Mouse (Mus musculus): Measurements from ENCODE around the gene Prph2. TPM values are rescaled to one million over a fixed set of nuclear protein-coding genes. Genes with fewer than 3 reads are reported as not detected.

Gene Prph2
- polyA plus RNA-seq, 1 experiment from 2014 or later = not detected

DNA sequence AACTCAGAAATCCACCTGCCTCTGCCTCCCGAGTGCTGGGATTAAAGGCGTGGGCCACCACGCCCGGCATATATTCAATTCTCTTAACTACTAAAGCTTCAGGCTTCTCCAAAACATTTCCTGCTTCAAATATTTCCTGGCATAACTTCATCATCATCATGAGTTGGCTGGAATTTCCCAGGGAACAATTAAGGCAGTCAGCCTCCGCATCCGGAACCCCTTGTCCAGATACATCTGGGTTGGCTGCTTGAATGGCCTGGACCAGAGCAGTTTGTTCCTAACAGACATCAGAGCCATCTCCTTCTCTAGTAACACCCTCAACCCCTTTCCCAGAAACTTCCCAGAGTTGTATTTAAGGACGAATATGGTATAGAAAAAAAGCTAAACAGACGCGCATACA is 14.8 kb upstream of the Prph2 start:
- H3K27me3 ChIP-seq = no peaks in the 10 kb centered on the region
- no peak overlapping the region for H3K4me3 ChIP-seq (replicated peaks)
- ATAC-seq (ENCODE audit: insufficient number of reproducible peaks, insufficient read depth, low FRiP score, low TSS enrichment, low read depth) = no peak
- no peak overlapping the region for H3K9ac ChIP-seq (replicated peaks)
- H3K4me1 ChIP-seq (replicated peaks) = peaks cover 29% of the 10 kb centered on the region
- no peak overlapping the region for H3K27ac ChIP-seq
- H3K4me2 ChIP-seq = no peak overlapping the region
- WGBS = 93% methylated on average over 9 of the region's 9 CpGs
- H3K36me3 ChIP-seq = peaks cover 17% of the 10 kb centered on the region
- no peaks in the 10 kb centered on the region for H3K9me3 ChIP-seq

DNA sequence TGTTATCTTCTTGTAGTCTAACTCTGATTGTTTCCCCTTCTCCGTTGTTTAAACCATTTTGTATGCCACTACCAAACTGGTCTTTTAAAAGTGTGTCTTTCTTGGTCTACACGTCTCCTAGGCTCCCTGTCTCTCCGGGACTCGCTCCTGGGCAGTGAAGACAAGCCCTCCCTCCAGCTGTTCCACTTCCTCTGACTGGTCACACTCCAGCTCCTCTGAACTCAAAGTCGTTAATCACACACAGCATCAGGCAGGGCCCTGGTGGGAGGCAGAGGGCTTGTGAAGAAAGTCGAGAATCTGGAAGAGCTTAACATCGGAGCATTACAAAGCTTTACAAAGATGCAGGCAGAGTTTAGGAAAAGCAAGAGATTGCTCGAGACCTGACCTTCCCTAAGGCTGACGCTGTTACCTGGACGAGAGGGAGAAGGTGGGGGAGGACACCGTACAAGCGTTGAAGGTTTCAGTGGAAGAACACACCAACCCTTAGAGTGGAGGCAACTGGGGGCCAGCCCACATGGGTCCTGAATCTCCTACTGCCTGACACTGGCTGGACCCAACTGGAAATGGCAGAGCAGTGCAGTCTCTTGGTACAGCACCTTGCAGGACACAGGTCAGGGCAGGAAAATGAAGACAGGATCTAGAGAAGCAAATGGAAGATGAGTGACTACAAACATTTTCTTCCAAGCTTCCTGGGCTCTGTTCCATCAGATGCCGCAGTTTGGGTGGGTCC is 12.9 kb upstream of the Prph2 start:
- peaks cover 14% of the 10 kb centered on the region for H3K36me3 ChIP-seq
- WGBS = 26% methylated on average over 13 of the region's 13 CpGs

DNA sequence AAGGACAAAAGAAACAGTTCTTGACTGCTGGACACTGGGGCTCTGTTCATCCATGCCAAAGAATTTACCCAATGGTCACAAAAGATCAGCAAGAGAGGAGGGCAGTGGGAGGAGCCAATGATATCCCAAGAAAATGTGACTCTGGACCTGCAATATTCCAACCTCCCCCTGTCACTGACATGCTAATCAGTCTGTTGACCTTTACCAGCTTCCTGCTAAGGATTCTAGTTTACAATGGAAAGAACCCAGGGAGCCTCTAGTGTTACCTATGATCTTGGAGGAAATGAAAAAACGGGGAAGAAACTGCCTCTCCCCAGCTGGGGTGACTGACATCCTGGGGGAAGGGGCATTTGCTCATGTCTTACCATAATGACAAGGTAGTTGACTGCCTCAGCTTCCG is 9.3 kb upstream of the Prph2 start:
- H3K9me3 ChIP-seq = no peaks in the 10 kb centered on the region
- ATAC-seq (ENCODE audit: insufficient number of reproducible peaks, insufficient read depth, low FRiP score, low TSS enrichment, low read depth) = no peak
- 50% methylated on average over 2 of the region's 2 CpGs for WGBS

More for the DNA sequence above, 12.9 kb upstream of the Prph2 start:
- peaks cover 17% of the 10 kb centered on the region for H3K4me1 ChIP-seq (replicated peaks)
- ATAC-seq (ENCODE audit: insufficient number of reproducible peaks, insufficient read depth, low FRiP score, low TSS enrichment, low read depth) = peak; percentile 48; the same call in 1 of the 2 replicates
- H3K27ac ChIP-seq = no peak overlapping the region
- no peak overlapping the region for H3K9ac ChIP-seq (replicated peaks)
- no peak overlapping the region for H3K4me2 ChIP-seq
- H3K9me3 ChIP-seq = no peaks in the 10 kb centered on the region
- no peaks in the 10 kb centered on the region for H3K27me3 ChIP-seq
- no peak overlapping the region for H3K4me3 ChIP-seq (replicated peaks)

DNA sequence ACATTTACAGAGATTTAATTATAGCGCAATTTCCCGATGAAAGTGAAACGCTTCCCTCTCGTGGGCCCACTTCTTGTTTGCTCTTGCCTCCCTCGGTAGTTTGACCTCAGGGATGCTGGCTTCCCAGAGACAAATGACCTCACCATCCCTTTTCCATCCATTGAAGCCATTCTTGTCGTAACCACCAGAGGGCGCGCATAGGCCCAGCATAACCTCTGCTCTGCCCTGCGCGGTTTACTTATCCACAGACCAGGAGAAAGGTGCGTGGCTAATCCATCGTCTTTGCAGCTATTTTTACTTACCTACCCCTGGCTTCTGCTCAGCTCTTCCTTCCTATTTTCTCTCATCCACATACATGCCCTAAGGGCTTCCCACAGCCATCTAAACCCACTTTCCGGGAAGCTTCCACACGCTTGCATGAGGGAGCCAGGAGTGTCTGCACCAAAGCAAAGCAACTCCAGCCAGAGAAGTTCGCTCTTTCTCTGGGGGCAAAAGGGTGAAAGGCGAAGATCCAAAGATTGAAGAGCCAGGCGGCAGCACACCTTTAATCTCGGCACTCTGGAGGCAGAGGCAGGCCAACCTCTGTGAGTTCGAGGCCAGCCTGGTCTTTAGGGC is 6.3 kb upstream of the Prph2 start:
- no peaks in the 10 kb centered on the region for H3K36me3 ChIP-seq
- no peaks in the 10 kb centered on the region for H3K4me1 ChIP-seq (replicated peaks)
- H3K4me3 ChIP-seq (replicated peaks) = no peak overlapping the region
- 0 out of 2 replicates have a peak overlapping the region, but pooled peaks have one; percentile 18 for H3K9ac ChIP-seq (replicated peaks)
- WGBS = 22% methylated on average over 19 of the region's 19 CpGs
- H3K9me3 ChIP-seq = peaks cover 8% of the 10 kb centered on the region; the same call in 1 of the 2 replicates
- no peak overlapping the region for H3K27ac ChIP-seq
- peak overlapping the region; percentile 24; the same call in 1 of the 2 replicates for H3K4me2 ChIP-seq
- ATAC-seq (ENCODE audit: insufficient number of reproducible peaks, insufficient read depth, low FRiP score, low TSS enrichment, low read depth) = no peak; the same call in 1 of the 2 replicates
- no peaks in the 10 kb centered on the region for H3K27me3 ChIP-seq

More for the DNA sequence above, 9.3 kb upstream of the Prph2 start:
- H3K4me2 ChIP-seq = no peak overlapping the region
- peaks cover 9% of the 10 kb centered on the region for H3K4me1 ChIP-seq (replicated peaks)
- no peak overlapping the region for H3K9ac ChIP-seq (replicated peaks)
- no peaks in the 10 kb centered on the region for H3K36me3 ChIP-seq
- no peak overlapping the region for H3K27ac ChIP-seq
- no peaks in the 10 kb centered on the region for H3K27me3 ChIP-seq
- no peak overlapping the region for H3K4me3 ChIP-seq (replicated peaks)

DNA sequence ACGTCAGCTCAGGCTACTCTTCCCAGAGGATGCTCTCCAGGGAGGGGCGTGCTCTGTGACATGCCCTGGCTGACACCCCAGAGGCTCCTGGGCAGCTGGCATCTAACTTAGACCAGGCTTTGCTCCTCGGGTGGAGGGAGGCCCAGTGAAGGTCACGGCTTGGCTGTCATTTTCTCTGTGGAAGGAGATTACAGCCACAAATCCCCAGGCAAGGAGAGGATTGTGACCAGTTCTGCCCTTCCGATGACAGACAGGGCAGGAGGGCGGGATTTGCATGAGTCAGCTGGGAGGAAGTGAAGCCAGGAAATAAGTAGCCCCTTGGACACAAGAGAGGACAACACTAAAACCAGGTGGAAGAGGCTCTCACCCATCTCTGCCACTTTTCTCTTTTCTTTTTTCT is 2.1 kb downstream of the Prph2 start:
- H3K36me3 ChIP-seq = no peaks in the 10 kb centered on the region
- no peaks in the 10 kb centered on the region; the same call in 1 of the 2 replicates for H3K4me1 ChIP-seq (replicated peaks)
- peaks cover 8% of the 10 kb centered on the region; the same call in 1 of the 2 replicates for H3K9me3 ChIP-seq
- no peak overlapping the region for H3K9ac ChIP-seq (replicated peaks)
- ATAC-seq (ENCODE audit: insufficient number of reproducible peaks, insufficient read depth, low FRiP score, low TSS enrichment, low read depth) = no peak
- no peak overlapping the region for H3K4me3 ChIP-seq (replicated peaks)
- no peak overlapping the region for H3K4me2 ChIP-seq
- H3K27me3 ChIP-seq = no peaks in the 10 kb centered on the region
- 40% methylated on average over 6 of the region's 6 CpGs for WGBS
- no peak overlapping the region for H3K27ac ChIP-seq

DNA sequence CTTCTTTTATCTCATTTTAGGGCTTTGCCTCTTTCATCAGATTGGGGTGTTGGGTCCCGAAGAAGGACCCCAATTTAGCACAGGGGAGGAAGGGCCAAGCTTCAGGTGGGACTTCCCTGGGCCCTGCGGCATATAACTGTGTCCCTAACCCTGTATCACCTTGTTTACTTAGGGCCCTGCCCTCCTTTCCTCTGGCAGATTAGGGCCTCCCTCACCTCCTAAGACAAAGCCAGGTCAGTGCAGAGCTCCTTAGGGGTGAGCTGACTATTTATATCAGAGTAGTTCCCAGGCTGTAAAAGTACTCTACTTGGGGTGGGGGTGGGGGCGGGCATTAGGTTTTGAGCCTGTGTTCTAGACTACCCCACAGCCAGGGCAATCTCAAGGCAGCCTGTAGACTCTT is 4.9 kb downstream of the Prph2 start:
- WGBS = 64% methylated on average over 3 of the region's 3 CpGs
- H3K4me3 ChIP-seq (replicated peaks) = no peak overlapping the region
- no peak for ATAC-seq (ENCODE audit: insufficient number of reproducible peaks, insufficient read depth, low FRiP score, low TSS enrichment, low read depth)

DNA sequence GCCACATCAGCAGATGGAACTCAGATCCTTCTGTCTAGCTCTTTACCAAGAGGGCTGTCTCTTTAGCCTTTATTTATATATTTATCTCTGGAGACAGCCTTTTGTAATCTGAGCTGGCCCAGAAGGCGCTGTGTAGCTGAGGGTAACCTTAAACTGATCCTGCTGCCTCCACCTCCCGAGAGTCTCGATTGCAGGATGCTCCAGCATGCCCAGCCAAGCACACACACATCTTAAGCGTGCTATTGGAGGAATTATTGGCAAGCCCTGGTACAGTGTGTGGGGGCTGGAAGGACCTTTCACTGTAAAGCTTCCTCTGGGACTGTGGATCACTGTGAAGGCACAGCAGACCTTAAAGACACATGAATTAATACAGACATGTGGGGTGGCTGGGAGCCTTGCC is 8.7 kb downstream of the Prph2 start:
- no peak overlapping the region for H3K4me3 ChIP-seq (replicated peaks)
- H3K27me3 ChIP-seq = no peaks in the 10 kb centered on the region
- H3K9me3 ChIP-seq = no peaks in the 10 kb centered on the region
- H3K27ac ChIP-seq = no peak overlapping the region
- 14% methylated on average over 4 of the region's 4 CpGs for WGBS
- no peaks in the 10 kb centered on the region for H3K36me3 ChIP-seq
- no peak for ATAC-seq (ENCODE audit: insufficient number of reproducible peaks, insufficient read depth, low FRiP score, low TSS enrichment, low read depth)
- H3K4me2 ChIP-seq = no peak overlapping the region
- no peak overlapping the region for H3K9ac ChIP-seq (replicated peaks)
- H3K4me1 ChIP-seq (replicated peaks) = 0 out of 2 replicates have a peak, but pooled peaks cover 2% of the 10 kb centered on the region

More for the DNA sequence above, 4.9 kb downstream of the Prph2 start:
- no peak overlapping the region for H3K9ac ChIP-seq (replicated peaks)
- no peaks in the 10 kb centered on the region for H3K27me3 ChIP-seq
- H3K36me3 ChIP-seq = no peaks in the 10 kb centered on the region
- H3K4me2 ChIP-seq = no peak overlapping the region
- no peaks in the 10 kb centered on the region; the same call in 1 of the 2 replicates for H3K4me1 ChIP-seq (replicated peaks)
- no peak overlapping the region for H3K27ac ChIP-seq
- H3K9me3 ChIP-seq = no peaks in the 10 kb centered on the region

DNA sequence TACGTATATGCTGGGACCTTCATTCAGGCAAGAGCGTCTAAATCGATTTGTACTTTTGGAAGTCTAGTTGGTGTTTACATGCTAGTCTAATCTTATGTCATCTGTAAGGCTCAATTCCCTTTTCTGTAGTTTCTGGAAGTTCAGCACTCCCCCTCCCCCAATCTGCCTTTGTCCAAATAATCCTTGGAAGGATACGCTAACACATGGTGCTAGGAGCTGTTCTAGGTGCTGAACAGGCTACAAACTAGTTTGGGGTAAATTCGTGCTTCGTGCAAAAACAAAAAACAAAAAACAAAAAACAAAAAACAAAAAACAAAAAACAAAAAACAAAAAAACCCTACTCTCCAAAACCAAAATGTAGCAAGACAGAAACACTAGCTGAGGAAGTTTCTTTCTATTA is 10.6 kb downstream of the Prph2 start:
- ATAC-seq (ENCODE audit: insufficient number of reproducible peaks, insufficient read depth, low FRiP score, low TSS enrichment, low read depth) = no peak
- Histone ChIP-seq H3K27ac (no peak overlapping the region), H3K36me3 (no peaks in the 10 kb centered on the region), H3K4me2 (no peak overlapping the region), H3K27me3 (no peaks in the 10 kb centered on the region), H3K9me3 (no peaks in the 10 kb centered on the region), H3K4me3 (replicated peaks) (no peak overlapping the region), H3K9ac (replicated peaks) (no peak overlapping the region), H3K4me1 (replicated peaks) (0 out of 2 replicates have a peak, but pooled peaks cover 2% of the 10 kb centered on the region)
- WGBS = 62% methylated on average over 6 of the region's 6 CpGs

DNA sequence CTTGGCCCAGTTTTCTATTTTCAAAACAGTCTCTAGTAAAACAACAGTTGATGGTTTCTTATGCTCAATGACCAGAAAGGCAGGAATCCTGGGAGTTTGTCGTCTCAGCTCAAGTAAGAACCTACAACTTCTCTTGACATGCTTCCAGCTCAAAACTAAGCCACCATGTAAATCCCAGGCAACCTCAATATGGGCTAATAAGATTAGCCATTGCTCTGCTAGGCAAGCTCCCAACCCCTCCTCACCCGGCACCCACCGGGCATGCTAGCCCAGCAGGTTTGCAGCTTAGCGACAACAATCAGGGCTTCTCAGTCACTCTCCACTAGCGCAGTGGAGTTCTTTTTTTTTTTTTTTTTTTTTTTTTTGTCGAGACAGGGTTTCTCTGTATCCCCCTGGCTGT is 15.9 kb downstream of the Prph2 start:
- H3K27me3 ChIP-seq = no peaks in the 10 kb centered on the region
- H3K9me3 ChIP-seq = no peaks in the 10 kb centered on the region
- ATAC-seq (ENCODE audit: insufficient number of reproducible peaks, insufficient read depth, low FRiP score, low TSS enrichment, low read depth) = no peak
- no peak overlapping the region for H3K27ac ChIP-seq
- peaks cover 36% of the 10 kb centered on the region for H3K36me3 ChIP-seq
- no peak overlapping the region for H3K4me3 ChIP-seq (replicated peaks)
- H3K9ac ChIP-seq (replicated peaks) = no peak overlapping the region
- no peaks in the 10 kb centered on the region for H3K4me1 ChIP-seq (replicated peaks)
- no peak overlapping the region for H3K4me2 ChIP-seq
- whole genome bisulfite sequencing = 68% methylated on average over 6 of the region's 6 CpGs

DNA sequence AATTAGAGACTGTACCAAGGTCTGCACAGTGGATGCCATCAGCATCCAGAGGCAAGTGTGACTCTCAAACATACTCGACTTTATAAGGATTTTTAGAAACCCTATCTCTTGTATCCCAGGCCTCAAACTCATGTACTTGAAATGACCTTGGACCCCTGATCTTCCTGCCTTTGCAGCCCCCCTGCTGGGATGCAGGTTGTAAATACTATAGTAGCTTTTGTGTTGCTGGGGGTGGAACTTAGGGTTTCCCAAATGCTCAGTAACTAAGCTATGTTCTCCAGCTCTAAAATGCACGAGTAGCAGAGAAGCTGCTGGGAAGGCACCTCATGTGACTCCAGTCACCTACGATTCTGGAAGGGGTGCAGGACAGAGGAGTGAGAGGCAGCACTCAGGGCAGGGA is 16.7 kb downstream of the Prph2 start:
- no peak overlapping the region for H3K27ac ChIP-seq
- no peak for ATAC-seq (ENCODE audit: insufficient number of reproducible peaks, insufficient read depth, low FRiP score, low TSS enrichment, low read depth)
- no peak overlapping the region for H3K4me2 ChIP-seq
- 61% methylated on average over 3 of the region's 3 CpGs for WGBS
- H3K9ac ChIP-seq (replicated peaks) = no peak overlapping the region
- no peaks in the 10 kb centered on the region for H3K27me3 ChIP-seq
- no peak overlapping the region for H3K4me3 ChIP-seq (replicated peaks)
- H3K9me3 ChIP-seq = no peaks in the 10 kb centered on the region
- peaks cover 44% of the 10 kb centered on the region for H3K36me3 ChIP-seq
- no peaks in the 10 kb centered on the region for H3K4me1 ChIP-seq (replicated peaks)

DNA sequence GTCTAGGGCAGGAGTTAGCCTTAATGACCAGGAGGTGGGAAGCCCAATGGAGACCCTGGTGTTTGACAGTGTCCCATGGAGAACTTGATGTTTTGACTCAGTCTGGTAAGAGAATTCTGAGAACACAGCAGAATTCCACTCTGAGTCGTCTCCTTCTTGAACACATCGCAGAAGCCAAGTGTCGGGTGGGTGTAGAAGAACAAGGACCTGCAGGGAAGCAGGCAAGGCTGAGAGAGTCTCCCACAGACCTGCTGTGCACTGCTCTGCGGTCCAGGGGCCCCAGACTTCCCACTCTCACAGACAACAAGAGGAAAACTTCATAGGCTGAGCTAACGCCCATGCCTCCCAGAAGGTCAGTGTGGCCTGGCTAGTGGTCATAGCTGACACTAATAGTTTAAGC is 17.5 kb downstream of the Prph2 start:
- Histone ChIP-seq H3K9ac (replicated peaks) (no peak overlapping the region), H3K4me2 (no peak overlapping the region), H3K4me1 (replicated peaks) (no peaks in the 10 kb centered on the region), H3K9me3 (no peaks in the 10 kb centered on the region), H3K4me3 (replicated peaks) (no peak overlapping the region), H3K36me3 (peaks cover 52% of the 10 kb centered on the region), H3K27ac (no peak overlapping the region), H3K27me3 (no peaks in the 10 kb centered on the region)
- ATAC-seq (ENCODE audit: insufficient number of reproducible peaks, insufficient read depth, low FRiP score, low TSS enrichment, low read depth) = no peak
- WGBS = 92% methylated on average over 5 of the region's 5 CpGs

Measured in limb, embryonic 12.5 days (tissue).